Mouse (Mus musculus) bone marrow macrophage, adult 2 months (primary cell): ENCODE results near the gene E130114P18Rik. TPM values are rescaled to one million over a fixed set of nuclear protein-coding genes. Genes with fewer than 3 reads are reported as not detected.

Experiments
- H3K27ac ChIP-seq: 2 replicates; pipeline ENCODE4 v1.5.1; 2012; ENCODE audit warnings: low read depth, low read length; ENCODE audit not compliant: insufficient read depth
- H3K4me1 ChIP-seq: 2 replicates; pipeline ENCODE4 v1.6.1; 2012; ENCODE audit warnings: low read length; ENCODE audit not compliant: control insufficient read depth, insufficient read depth
- H3K4me3 ChIP-seq: 2 replicates; pipeline ENCODE4 v1.5.1; 2012; ENCODE audit warnings: mild to moderate bottlenecking, low read length, moderate library complexity; ENCODE audit not compliant: insufficient read depth
- CTCF ChIP-seq: IDR thresholded peaks from 2 replicates; pipeline ENCODE4 v1.5.1; 2012; ENCODE audit warnings: low read depth, mild to moderate bottlenecking, low read length, moderate library complexity
- POLR2A ChIP-seq: IDR thresholded peaks from 2 replicates; pipeline ENCODE4 v1.6.1; 2012; ENCODE audit warnings: mild to moderate bottlenecking, low read depth, low read length, borderline replicate concordance
- polyA plus RNA-seq: library from polyadenylated mRNA; stranded (reverse); fragments of >200 nt; gene quantifications from 2 replicates; pipeline ENCODE4 v1.2.4, GENCODE M21; 2012; ENCODE audit not compliant: missing spikeins, insufficient read depth, insufficient read length

The E130114P18Rik gene
- polyA plus RNA-seq, 1 experiment = not detected

GRCm38 (mm10) chr4:97673854-97674510, 103.9 kb downstream of the E130114P18Rik start:
- Histone ChIP-seq H3K4me3 (no peak overlapping the region), H3K4me1 (no peaks in the 10 kb centered on the region), H3K27ac (no peak overlapping the region)
- TF ChIP-seq CTCF = no peak
- no peak for TF ChIP-seq POLR2A

DNA sequence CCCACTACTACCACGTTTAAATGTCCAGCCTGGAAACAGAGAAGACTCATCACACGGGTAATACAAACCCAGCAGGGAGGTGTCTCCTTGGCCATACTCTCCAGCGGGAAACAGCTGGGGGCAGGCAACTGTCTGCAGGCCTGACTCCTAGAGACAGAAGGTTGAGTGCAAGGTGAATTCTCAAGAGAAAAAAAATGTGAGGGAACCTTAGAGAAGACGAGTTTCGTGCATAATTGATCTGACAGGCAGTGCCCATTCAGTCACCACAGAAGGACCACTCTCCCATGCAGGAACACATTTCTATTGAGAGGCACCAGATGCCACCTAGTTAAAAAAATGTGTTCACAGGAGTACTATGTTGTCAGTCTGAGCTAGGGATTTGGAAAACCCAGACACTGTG, 105.4 kb downstream of the E130114P18Rik start:
- H3K4me3 ChIP-seq = no peak overlapping the region
- TF ChIP-seq POLR2A (no peak), CTCF (no peak)

DNA sequence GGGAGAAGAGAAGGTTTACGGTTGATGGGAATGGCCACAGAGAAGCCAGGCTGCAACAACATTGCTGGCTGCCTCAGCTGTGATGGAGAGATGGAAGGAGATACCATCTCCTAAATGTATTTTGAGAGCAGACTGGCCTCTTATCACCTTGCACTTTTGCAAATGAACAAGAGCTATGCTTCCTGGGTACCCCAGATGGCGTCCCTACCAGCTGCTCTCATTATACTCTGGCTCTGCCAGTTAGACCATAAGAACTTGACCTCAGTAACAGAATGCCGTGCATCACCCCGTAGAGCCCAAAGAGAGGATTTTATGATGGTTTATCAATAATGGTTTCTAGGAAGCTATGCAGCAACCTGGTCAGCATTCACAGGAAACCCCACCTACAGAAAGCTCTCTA, 106.0 kb downstream of the E130114P18Rik start:
- Histone ChIP-seq H3K27ac (no peak overlapping the region), H3K4me3 (no peak overlapping the region), H3K4me1 (no peaks in the 10 kb centered on the region)
- TF ChIP-seq POLR2A (no peak), CTCF (no peak)

More for the DNA sequence above, 105.4 kb downstream of the E130114P18Rik start:
- Histone ChIP-seq H3K4me1 (no peaks in the 10 kb centered on the region), H3K27ac (no peak overlapping the region)

GRCm38 (mm10) chr4:97670418-97670817, 107.5 kb downstream of the E130114P18Rik start:
- H3K4me1 ChIP-seq = no peaks in the 10 kb centered on the region
- H3K27ac ChIP-seq = no peak overlapping the region
- no peak for TF ChIP-seq POLR2A
- no peak for TF ChIP-seq CTCF
- no peak overlapping the region for H3K4me3 ChIP-seq

DNA sequence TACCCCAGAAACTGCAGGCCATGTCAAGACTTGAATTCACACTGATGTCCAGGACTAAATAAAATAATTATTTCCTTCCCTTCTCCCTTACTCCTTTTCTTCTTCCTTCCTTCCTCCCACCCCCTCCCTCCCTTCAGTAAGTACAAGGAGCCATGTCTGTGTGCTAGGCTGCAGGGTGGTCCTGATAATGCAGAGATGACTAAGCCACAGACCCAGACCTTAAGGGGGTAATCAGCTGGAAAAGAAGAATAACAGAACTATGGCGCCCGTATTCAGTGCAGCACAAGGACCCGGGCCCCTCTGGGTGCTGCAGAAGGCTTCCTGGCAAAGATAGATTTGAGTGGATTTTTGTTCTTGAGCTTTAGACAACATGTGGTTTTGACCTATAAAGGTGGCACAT, 108.1 kb downstream of the E130114P18Rik start:
- Histone ChIP-seq H3K27ac (no peak overlapping the region), H3K4me3 (no peak overlapping the region), H3K4me1 (no peaks in the 10 kb centered on the region)
- TF ChIP-seq CTCF (no peak), POLR2A (no peak)

GRCm38 (mm10) chr4:97665428-97665755, 112.5 kb downstream of the E130114P18Rik start:
- Histone ChIP-seq H3K4me3 (no peak overlapping the region), H3K4me1 (no peaks in the 10 kb centered on the region), H3K27ac (no peak overlapping the region)
- TF ChIP-seq POLR2A (no peak), CTCF (no peak)

- H3K4me1 ChIP-seq = no peaks in the 10 kb centered on the region
- TF ChIP-seq POLR2A = no peak
- no peak overlapping the region for H3K4me3 ChIP-seq
- H3K27ac ChIP-seq = no peak overlapping the region
These were observed 113.0 kb downstream of the E130114P18Rik start for GRCm38 (mm10) chr4:97664738-97665427.

GRCm38 (mm10) chr4:97663922-97664321, 114.0 kb downstream of the E130114P18Rik start:
- Histone ChIP-seq H3K27ac (no peak overlapping the region), H3K4me3 (no peak overlapping the region), H3K4me1 (no peaks in the 10 kb centered on the region)
- TF ChIP-seq POLR2A (no peak), CTCF (no peak)

GRCm38 (mm10) chr4:97662841-97663240, 115.0 kb downstream of the E130114P18Rik start:
- Histone ChIP-seq H3K27ac (no peak overlapping the region), H3K4me3 (no peak overlapping the region), H3K4me1 (no peaks in the 10 kb centered on the region)
- TF ChIP-seq CTCF = no peak
- TF ChIP-seq POLR2A = no peak

GRCm38 (mm10) chr4:97661611-97662273, 116.1 kb downstream of the E130114P18Rik start:
- Histone ChIP-seq H3K4me3 (no peak overlapping the region), H3K4me1 (no peaks in the 10 kb centered on the region), H3K27ac (no peak overlapping the region)
- TF ChIP-seq CTCF = no peak
- no peak for TF ChIP-seq POLR2A
